Mouse (Mus musculus): ENCODE data around the gene Ppme1. TPM values are rescaled to one million over a fixed set of nuclear protein-coding genes. Genes with fewer than 3 reads are reported as not detected.
A peak's percentile ranks its signal among the peaks of the same experiment; 100 is the strongest.

The Ppme1 gene
- polyA plus RNA-seq, 1 experiment from 2014 or later, result 145 TPM

- no peak for ATAC-seq (replicated peaks)
- 8% methylated on average over 17 of the region's 17 CpGs for WGBS
Measured at GRCm38 (mm10) chr7:100372452-100372980, 409 bp upstream of the Ppme1 start.

GRCm38 (mm10) chr7:100364888-100365287 lies 7.2 kb downstream of the Ppme1 start:
- Histone ChIP-seq H3K4me2 (replicated peaks) (no peak overlapping the region), H3K4me3 (no peak overlapping the region), H3K9ac (replicated peaks) (no peak overlapping the region), H3K9me3 (no peaks in the 10 kb centered on the region), H3K27ac (replicated peaks) (no peak overlapping the region), H3K4me1 (peaks cover 15% of the 10 kb centered on the region), H3K36me3 (no peaks in the 10 kb centered on the region), H3K27me3 (no peaks in the 10 kb centered on the region)
- no peak for ATAC-seq (replicated peaks)
- 50% methylated on average over 6 of the region's 6 CpGs for WGBS

More at GRCm38 (mm10) chr7:100372452-100372980, 409 bp upstream of the Ppme1 start:
- Histone ChIP-seq H3K27me3 (no peaks in the 10 kb centered on the region), H3K4me1 (peaks cover 39% of the 10 kb centered on the region), H3K4me3 (peak overlapping the region; percentile 86), H3K9me3 (no peaks in the 10 kb centered on the region), H3K27ac (replicated peaks) (peak overlapping the region; percentile 89), H3K4me2 (replicated peaks) (peak overlapping the region; percentile 61), H3K36me3 (peaks cover 25% of the 10 kb centered on the region), H3K9ac (replicated peaks) (peak overlapping the region; percentile 50)

GRCm38 (mm10) chr7:100363162-100363561 lies 8.9 kb downstream of the Ppme1 start:
- ATAC-seq (replicated peaks), result no peak
- Histone ChIP-seq H3K4me1 (0 out of 2 replicates have a peak, but pooled peaks cover 3% of the 10 kb centered on the region), H3K4me3 (no peak overlapping the region), H3K9ac (replicated peaks) (no peak overlapping the region), H3K27me3 (no peaks in the 10 kb centered on the region), H3K4me2 (replicated peaks) (no peak overlapping the region), H3K27ac (replicated peaks) (no peak overlapping the region), H3K36me3 (no peaks in the 10 kb centered on the region), H3K9me3 (no peaks in the 10 kb centered on the region)
- 87% methylated on average over 2 of the region's 2 CpGs for WGBS

GRCm38 (mm10) chr7:100357856-100358255 lies 14.3 kb downstream of the Ppme1 start:
- Histone ChIP-seq H3K9me3 (no peaks in the 10 kb centered on the region), H3K27me3 (no peaks in the 10 kb centered on the region), H3K9ac (replicated peaks) (no peak overlapping the region), H3K27ac (replicated peaks) (no peak overlapping the region), H3K4me3 (no peak overlapping the region), H3K4me2 (replicated peaks) (no peak overlapping the region), H3K4me1 (no peaks in the 10 kb centered on the region), H3K36me3 (peaks cover 10% of the 10 kb centered on the region)
- no peak for ATAC-seq (replicated peaks)

GRCm38 (mm10) chr7:100356768-100357167 lies 15.3 kb downstream of the Ppme1 start:
- Histone ChIP-seq H3K9me3 (no peaks in the 10 kb centered on the region), H3K4me3 (no peak overlapping the region), H3K9ac (replicated peaks) (no peak overlapping the region), H3K4me2 (replicated peaks) (no peak overlapping the region), H3K4me1 (no peaks in the 10 kb centered on the region), H3K36me3 (peaks cover 18% of the 10 kb centered on the region), H3K27me3 (no peaks in the 10 kb centered on the region), H3K27ac (replicated peaks) (no peak overlapping the region)
- 91% methylated on average over 1 of the region's 1 CpGs for WGBS
- no peak for ATAC-seq (replicated peaks)

GRCm38 (mm10) chr7:100356324-100356723 lies 15.8 kb downstream of the Ppme1 start:
- Histone ChIP-seq H3K4me1 (no peaks in the 10 kb centered on the region), H3K9ac (replicated peaks) (no peak overlapping the region), H3K9me3 (no peaks in the 10 kb centered on the region), H3K4me2 (replicated peaks) (no peak overlapping the region), H3K36me3 (peaks cover 22% of the 10 kb centered on the region), H3K27me3 (no peaks in the 10 kb centered on the region), H3K27ac (replicated peaks) (no peak overlapping the region), H3K4me3 (no peak overlapping the region)
- 81% methylated on average over 5 of the region's 5 CpGs for WGBS
- no peak for ATAC-seq (replicated peaks)

- Histone ChIP-seq H3K4me1 (no peaks in the 10 kb centered on the region), H3K4me3 (no peak overlapping the region), H3K27me3 (no peaks in the 10 kb centered on the region), H3K9me3 (no peaks in the 10 kb centered on the region), H3K36me3 (peaks cover 22% of the 10 kb centered on the region), H3K4me2 (replicated peaks) (no peak overlapping the region), H3K9ac (replicated peaks) (no peak overlapping the region), H3K27ac (replicated peaks) (no peak overlapping the region)
- WGBS, result 89% methylated on average over 4 of the region's 4 CpGs
- no peak for ATAC-seq (replicated peaks)
Measured at GRCm38 (mm10) chr7:100354984-100355383, 17.1 kb downstream of the Ppme1 start.

- Histone ChIP-seq H3K27me3 (no peaks in the 10 kb centered on the region), H3K4me2 (replicated peaks) (no peak overlapping the region), H3K27ac (replicated peaks) (no peak overlapping the region), H3K9ac (replicated peaks) (no peak overlapping the region), H3K4me3 (no peak overlapping the region), H3K36me3 (peaks cover 84% of the 10 kb centered on the region), H3K9me3 (no peaks in the 10 kb centered on the region), H3K4me1 (no peaks in the 10 kb centered on the region)
- no peak for ATAC-seq (replicated peaks)
- 98% methylated on average over 2 of the region's 2 CpGs for WGBS
Measured at GRCm38 (mm10) chr7:100335921-100336320, 36.2 kb downstream of the Ppme1 start.

- peaks cover 74% of the 10 kb centered on the region for H3K36me3 ChIP-seq
- H3K9me3 ChIP-seq, result no peaks in the 10 kb centered on the region
- no peak overlapping the region for H3K27ac ChIP-seq (replicated peaks)
- ATAC-seq (replicated peaks), result no peak
- H3K4me2 ChIP-seq (replicated peaks), result no peak overlapping the region
- H3K9ac ChIP-seq (replicated peaks), result no peak overlapping the region
- 95% methylated on average over 3 of the region's 3 CpGs for WGBS
- no peak overlapping the region for H3K4me3 ChIP-seq
- no peaks in the 10 kb centered on the region for H3K4me1 ChIP-seq
- no peaks in the 10 kb centered on the region for H3K27me3 ChIP-seq
Measured at GRCm38 (mm10) chr7:100331269-100331668, 40.8 kb downstream of the Ppme1 start.

GRCm38 (mm10) chr7:100328636-100329035 lies 43.5 kb downstream of the Ppme1 start:
- Histone ChIP-seq H3K4me2 (replicated peaks) (no peak overlapping the region), H3K27ac (replicated peaks) (no peak overlapping the region), H3K4me1 (no peaks in the 10 kb centered on the region), H3K9me3 (no peaks in the 10 kb centered on the region), H3K9ac (replicated peaks) (no peak overlapping the region), H3K36me3 (peaks cover 54% of the 10 kb centered on the region), H3K27me3 (no peaks in the 10 kb centered on the region), H3K4me3 (no peak overlapping the region)
- ATAC-seq (replicated peaks), result no peak
- 97% methylated on average over 4 of the region's 4 CpGs for WGBS

GRCm38 (mm10) chr7:100327514-100327913 lies 44.6 kb downstream of the Ppme1 start:
- Histone ChIP-seq H3K4me3 (no peak overlapping the region), H3K27me3 (no peaks in the 10 kb centered on the region), H3K27ac (replicated peaks) (no peak overlapping the region), H3K9me3 (no peaks in the 10 kb centered on the region), H3K36me3 (peaks cover 45% of the 10 kb centered on the region), H3K4me2 (replicated peaks) (no peak overlapping the region), H3K9ac (replicated peaks) (no peak overlapping the region), H3K4me1 (no peaks in the 10 kb centered on the region)
- WGBS, result 92% methylated on average over 7 of the region's 7 CpGs
- no peak for ATAC-seq (replicated peaks)

- 82% methylated on average over 6 of the region's 6 CpGs for WGBS
- H3K36me3 ChIP-seq, result peaks cover 25% of the 10 kb centered on the region
Measured at GRCm38 (mm10) chr7:100325482-100325881, 46.6 kb downstream of the Ppme1 start.

GRCm38 (mm10) chr7:100323721-100324120 lies 48.4 kb downstream of the Ppme1 start:
- Histone ChIP-seq H3K36me3 (peaks cover 19% of the 10 kb centered on the region), H3K27ac (replicated peaks) (no peak overlapping the region), H3K4me1 (no peaks in the 10 kb centered on the region), H3K9ac (replicated peaks) (no peak overlapping the region), H3K4me3 (no peak overlapping the region), H3K4me2 (replicated peaks) (no peak overlapping the region), H3K27me3 (no peaks in the 10 kb centered on the region), H3K9me3 (no peaks in the 10 kb centered on the region)
- 77% methylated on average over 3 of the region's 3 CpGs for WGBS
- ATAC-seq (replicated peaks), result no peak

More at GRCm38 (mm10) chr7:100325482-100325881, 46.6 kb downstream of the Ppme1 start:
- Histone ChIP-seq H3K4me2 (replicated peaks) (no peak overlapping the region), H3K27ac (replicated peaks) (no peak overlapping the region), H3K9me3 (no peaks in the 10 kb centered on the region), H3K4me1 (no peaks in the 10 kb centered on the region), H3K9ac (replicated peaks) (no peak overlapping the region), H3K4me3 (no peak overlapping the region), H3K27me3 (no peaks in the 10 kb centered on the region)
- ATAC-seq (replicated peaks), result no peak
